Mouse (Mus musculus): Measurements from ENCODE around the gene Apol10b. TPM values are rescaled to one million over a fixed set of nuclear protein-coding genes. Genes with fewer than 3 reads are reported as not detected.
"Not testable (repeated sequence)": the region's sequence is repeated elsewhere in the genome, so short reads cannot be mapped to it uniquely, and the experiment has no call there.

The Apol10b gene
- polyA plus RNA-seq, 1 experiment: 1.9 TPM

GRCm38 (mm10) chr15:77563219-77563618, 32.7 kb downstream of the Apol10b start:
- H3K4me1 ChIP-seq (ENCODE audit: control insufficient read depth, insufficient read depth, insufficient read length, low read length): peaks cover 3% of the 10 kb centered on the region; the same call in 1 of the 2 replicates
- H3K4me3 ChIP-seq (ENCODE audit: insufficient read depth, low read depth, low read length): no peak overlapping the region
- no peak overlapping the region for H3K27ac ChIP-seq (replicated peaks; ENCODE audit: low read depth, low read length)

- H3K4me1 ChIP-seq (ENCODE audit: control insufficient read depth, insufficient read depth, insufficient read length, low read length): peaks cover 3% of the 10 kb centered on the region; the same call in 1 of the 2 replicates
These were observed 34.1 kb downstream of the Apol10b start, which contains the start of gene 1700025B11Rik for GRCm38 (mm10) chr15:77561792-77562191. 1700025B11Rik (minus strand) TSS chr15:77561892.

GRCm38 (mm10) chr15:77539221-77539620, 56.7 kb downstream of the Apol10b start:
- not testable (repeated sequence) for H3K4me3 ChIP-seq (ENCODE audit: insufficient read depth, low read depth, low read length); H3K27ac ChIP-seq (replicated peaks; ENCODE audit: low read depth, low read length); H3K4me1 ChIP-seq (ENCODE audit: control insufficient read depth, insufficient read depth, insufficient read length, low read length)

More at GRCm38 (mm10) chr15:77561792-77562191, 34.1 kb downstream of the Apol10b start, which contains the start of gene 1700025B11Rik:
- Histone ChIP-seq H3K4me3 (ENCODE audit: insufficient read depth, low read depth, low read length) (no peak within 1 kb of the TSS), H3K27ac (replicated peaks; ENCODE audit: low read depth, low read length) (no peak within 1 kb of the TSS)

Other genes starting within 250 kb of the Apol10b start
- not detected in 2 replicates for gene Apol7a, start 197.0 kb downstream of the Apol10b start, polyA plus RNA-seq (2012; ENCODE audit: insufficient read depth, insufficient read length, missing spikeins)
- gene Apol9a, start 185.0 kb downstream of the Apol10b start, polyA plus RNA-seq (2012; ENCODE audit: insufficient read depth, insufficient read length, missing spikeins): not detected in 2 replicates
- not detected in 2 replicates for gene Apol7b, start 148.6 kb downstream of the Apol10b start, polyA plus RNA-seq (2012; ENCODE audit: insufficient read depth, insufficient read length, missing spikeins)
- gene Apol10a, start 119.1 kb downstream of the Apol10b start, polyA plus RNA-seq (2012; ENCODE audit: insufficient read depth, insufficient read length, missing spikeins): not detected in 2 replicates
- not detected in 2 replicates for gene Apol11a, start 87.9 kb downstream of the Apol10b start, polyA plus RNA-seq (2012; ENCODE audit: insufficient read depth, insufficient read length, missing spikeins)
- gene Apol7c, start 62.8 kb downstream of the Apol10b start, polyA plus RNA-seq (2012; ENCODE audit: insufficient read depth, insufficient read length, missing spikeins): not detected in 2 replicates
- gene 1700025B11Rik, start 34.2 kb downstream of the Apol10b start, polyA plus RNA-seq (2012; ENCODE audit: insufficient read depth, insufficient read length, missing spikeins): not detected in 2 replicates
- not detected in 2 replicates for gene Gm36245, start 3.1 kb upstream of the Apol10b start, polyA plus RNA-seq (2012; ENCODE audit: insufficient read depth, insufficient read length, missing spikeins)
- gene Apol11b, start 47.2 kb upstream of the Apol10b start, polyA plus RNA-seq (2012; ENCODE audit: insufficient read depth, insufficient read length, missing spikeins): not detected in 2 replicates
- gene Apol7e, start 102.7 kb upstream of the Apol10b start, polyA plus RNA-seq (2012; ENCODE audit: insufficient read depth, insufficient read length, missing spikeins): not detected in 2 replicates
- gene Apol9b, start 132.9 kb upstream of the Apol10b start, polyA plus RNA-seq (2012; ENCODE audit: insufficient read depth, insufficient read length, missing spikeins): not detected in 2 replicates
- gene Apol8, start 160.9 kb upstream of the Apol10b start, polyA plus RNA-seq (2012; ENCODE audit: insufficient read depth, insufficient read length, missing spikeins): not detected in 2 replicates
- gene Myh9, start 246.1 kb upstream of the Apol10b start, polyA plus RNA-seq (2012; ENCODE audit: insufficient read depth, insufficient read length, missing spikeins): 36.0 and 59.3 TPM in 2 replicates

Data from brown adipose tissue, adult 24 weeks (tissue).